Mouse (Mus musculus) cerebellum, adult 2 months (tissue): ENCODE measurements around the gene Efnb3.

ENCODE experiments used
- CTCF ChIP-seq: fragments of 200-500 bp; IDR thresholded peaks from 2 replicates; pipeline ENCODE4 v1.5.1; 2011; ENCODE audit warnings: low read depth, mild to moderate bottlenecking, control low read depth, low read length, moderate library complexity, borderline replicate concordance; ENCODE audit not compliant: insufficient read depth
- POLR2A ChIP-seq: fragments of 200-500 bp; IDR thresholded peaks from 2 replicates; pipeline ENCODE4 v1.6.1; 2011; ENCODE audit warnings: low read length, control low read depth, borderline replicate concordance; ENCODE audit not compliant: insufficient read depth

DNA sequence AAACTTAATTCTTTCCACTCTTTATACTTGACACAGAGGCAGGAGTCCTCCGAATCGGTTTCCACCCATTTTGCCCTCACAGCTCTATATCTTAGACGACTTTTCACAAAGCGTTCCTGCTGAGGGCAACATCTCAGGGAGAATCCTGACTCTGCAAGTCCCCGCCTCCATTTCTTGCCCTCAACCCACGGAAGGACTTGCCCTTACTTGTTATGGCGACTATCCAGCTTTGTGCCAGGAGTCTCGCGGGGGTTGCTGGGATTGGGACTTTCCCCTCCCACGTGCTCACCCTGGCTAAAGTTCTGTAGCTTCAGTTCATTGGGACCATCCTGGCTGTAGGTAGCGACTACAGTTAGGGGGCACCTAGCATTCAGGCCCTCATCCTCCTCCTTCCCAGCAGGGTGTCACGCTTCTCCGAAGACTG is 20.1 kb upstream of the Efnb3 start, which contains the start of the genes Wrap53 and Trp53:
- TF ChIP-seq POLR2A (peak; percentile 44; the same call in 1 of the 2 replicates), CTCF (no peak)
